Mouse (Mus musculus) thymus, adult 2 months (tissue): Measurements from ENCODE around the gene Cyp3a13. TPM values are rescaled to one million over a fixed set of nuclear protein-coding genes. Genes with fewer than 3 reads are reported as not detected.
A peak's percentile ranks its signal among the peaks of the same experiment; 100 is the strongest.
"Not testable (repeated sequence)": the region's sequence is repeated elsewhere in the genome, so short reads cannot be mapped to it uniquely, and the experiment has no call there.

Source experiments
- DNase-seq: peaks from one replicate; pipeline ENCODE4 v3.0.0; 2021
- H3K27ac ChIP-seq: fragments of 200-500 bp; 2 replicates; pipeline ENCODE4 v1.5.1; 2012; ENCODE audit warnings: low read length, control low read depth; ENCODE audit not compliant: control insufficient read depth, insufficient read depth
- H3K27me3 ChIP-seq: fragments of 200-500 bp; 2 replicates; pipeline ENCODE4 v1.6.1; 2012; ENCODE audit warnings: mild to moderate bottlenecking, low read length, moderate library complexity, mixed read lengths; ENCODE audit not compliant: control insufficient read depth, insufficient read depth
- H3K36me3 ChIP-seq: fragments of 200-500 bp; 2 replicates; pipeline ENCODE4 v1.6.1; 2012; ENCODE audit warnings: mild to moderate bottlenecking, low read length, moderate library complexity; ENCODE audit not compliant: control insufficient read depth, insufficient read depth
- H3K4me1 ChIP-seq: fragments of 200-500 bp; replicated peaks from 2 replicates; pipeline ENCODE4 v1.6.1; 2012; ENCODE audit warnings: low read length; ENCODE audit not compliant: control insufficient read depth, insufficient read depth
- H3K4me3 ChIP-seq: fragments of 200-500 bp; 2 replicates; pipeline ENCODE4 v1.5.1; 2012; ENCODE audit warnings: mild to moderate bottlenecking, low read length, control low read depth, moderate library complexity; ENCODE audit not compliant: control insufficient read depth, insufficient read depth
- CTCF ChIP-seq: fragments of 200-500 bp; IDR thresholded peaks from 2 replicates; pipeline ENCODE4 v1.5.1; 2012; ENCODE audit warnings: mild to moderate bottlenecking, control low read depth, low read length, moderate library complexity, borderline replicate concordance; ENCODE audit not compliant: control insufficient read depth, poor library complexity, insufficient read depth; ENCODE audit errors: extremely low read depth
- POLR2A ChIP-seq: fragments of 200-500 bp; IDR thresholded peaks from 2 replicates; pipeline ENCODE4 v1.6.1; 2012; ENCODE audit warnings: mild to moderate bottlenecking, low read length, control low read depth, moderate library complexity; ENCODE audit not compliant: control insufficient read depth, poor library complexity, insufficient read depth; ENCODE audit errors: extremely low read depth
- WGBS: fragments of 180-500 bp; shearing (Covaris S2); methylation state at CpG from one replicate; pipeline ENCODE4 v1.1.7; 2018; 5-methylcytosine and 5-hydroxymethylcytosine counted together
- polyA plus RNA-seq: library from polyadenylated mRNA; depleted of rRNA; stranded (reverse); fragments of >200 nt; gene quantifications from 2 replicates; pipeline ENCODE4 v1.2.3, GENCODE M21; 2012

Gene Cyp3a13
- polyA plus RNA-seq, 1 experiment = 0.26 TPM

DNA sequence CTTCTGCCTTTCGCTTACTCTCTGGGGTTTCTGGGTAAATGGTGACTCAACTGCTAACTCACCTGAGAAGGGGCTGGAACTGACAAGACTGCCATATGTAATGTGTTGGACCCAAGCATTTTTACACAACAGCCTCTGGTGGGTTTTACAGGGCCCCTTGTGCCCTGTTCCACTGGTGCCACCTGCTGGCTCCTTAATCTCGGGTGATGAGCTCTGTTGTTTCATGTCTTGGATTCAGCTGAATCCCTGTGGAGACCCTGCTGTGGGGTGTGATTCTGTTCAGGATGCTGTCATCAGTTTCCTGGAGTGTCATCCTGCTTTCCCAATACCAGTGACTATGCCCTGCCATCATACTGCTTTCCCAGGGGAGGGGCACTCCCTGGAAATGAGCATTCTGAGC is 43.6 kb downstream of the Cyp3a13 start:
- no peaks in the 10 kb centered on the region for H3K4me1 ChIP-seq
- no peak overlapping the region for H3K27ac ChIP-seq
- WGBS = 52% methylated on average over 2 of the region's 2 CpGs
- no peak overlapping the region for H3K4me3 ChIP-seq
- H3K36me3 ChIP-seq = no peaks in the 10 kb centered on the region
- TF ChIP-seq CTCF (no peak), POLR2A (no peak)
- DNase-seq = peak; percentile 30
- H3K27me3 ChIP-seq = no peaks in the 10 kb centered on the region

DNA sequence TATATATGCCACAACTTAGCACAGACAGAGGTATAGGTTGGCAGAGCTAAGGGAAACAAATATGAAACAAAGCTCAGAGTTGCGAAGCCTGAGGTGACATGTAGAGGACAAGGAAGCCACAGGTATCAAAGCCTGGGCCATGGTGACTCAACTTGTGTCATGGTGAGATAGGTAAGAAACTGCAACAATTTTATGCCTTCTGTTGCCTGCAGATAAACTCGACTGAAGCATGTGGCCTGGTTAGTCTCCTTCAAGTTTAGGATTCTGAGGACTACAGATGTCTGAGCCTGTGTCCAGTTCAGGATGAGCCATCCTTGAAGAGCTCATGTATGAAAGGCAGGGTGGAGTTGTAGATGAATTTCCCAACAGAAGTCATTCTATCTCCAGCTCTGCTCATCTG is 46.4 kb downstream of the Cyp3a13 start:
- Histone ChIP-seq H3K4me1 (no peaks in the 10 kb centered on the region), H3K4me3 (no peak overlapping the region), H3K27me3 (no peaks in the 10 kb centered on the region), H3K27ac (no peak overlapping the region), H3K36me3 (no peaks in the 10 kb centered on the region)
- TF ChIP-seq POLR2A = no peak
- no peak for TF ChIP-seq CTCF
- 92% methylated on average over 2 of the region's 2 CpGs for WGBS
- DNase-seq = no peak

DNA sequence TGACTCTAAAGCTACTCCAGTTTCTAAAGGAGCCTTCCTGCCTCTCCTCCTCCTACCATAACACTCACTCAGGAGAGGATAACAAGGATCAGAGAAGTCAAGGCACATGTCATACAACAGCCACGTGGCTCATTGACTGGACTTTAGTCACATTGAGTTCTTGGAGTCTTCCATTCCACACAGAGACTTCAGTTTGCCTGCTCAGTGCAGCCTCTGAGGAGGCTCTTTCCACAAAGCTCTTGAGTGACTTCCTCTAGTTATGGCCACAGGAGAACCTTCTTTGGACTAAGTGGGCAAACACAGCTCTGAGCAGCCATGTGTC is 49.1 kb downstream of the Cyp3a13 start:
- not testable (repeated sequence) for H3K4me3 ChIP-seq, H3K27me3 ChIP-seq, DNase-seq, H3K4me1 ChIP-seq, H3K36me3 ChIP-seq, H3K27ac ChIP-seq
- 44% methylated on average over 1 of the region's 1 CpGs for WGBS

DNA sequence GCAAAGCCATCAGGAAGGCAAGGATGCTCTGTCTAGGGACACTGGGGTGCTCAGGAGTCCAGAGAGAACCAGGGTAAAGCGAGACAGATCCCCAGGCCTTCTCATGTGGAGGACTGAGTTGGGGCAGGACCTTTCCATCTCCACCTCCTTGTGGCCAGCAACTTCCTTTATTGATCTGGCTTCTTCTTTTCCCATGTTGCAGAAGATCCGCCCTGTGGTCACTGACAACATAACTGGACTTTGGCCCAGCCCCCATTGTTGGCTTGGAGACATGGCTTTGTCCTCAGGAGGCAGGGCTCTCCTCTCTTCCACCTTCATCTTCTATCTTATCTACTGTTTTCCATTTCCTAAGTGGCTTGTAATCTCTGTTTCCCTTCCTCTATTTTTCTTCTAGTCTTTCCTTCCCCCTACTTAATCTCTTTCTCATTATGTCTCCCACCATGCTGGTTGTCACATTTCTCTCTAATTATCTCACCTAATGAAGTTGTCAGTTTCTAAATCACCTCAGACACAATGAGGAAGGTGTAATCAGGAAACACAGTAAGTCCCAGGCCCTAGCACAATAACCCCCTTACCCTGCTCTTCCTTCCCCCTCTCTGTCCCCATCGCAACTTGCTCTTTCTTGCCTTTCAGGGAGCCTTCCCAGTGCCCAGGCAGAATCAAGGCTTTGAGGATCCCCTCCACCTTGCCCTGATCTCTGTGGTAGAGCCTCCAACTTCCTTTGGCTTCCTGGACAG is 49.6 kb downstream of the Cyp3a13 start, which contains the start of gene Pilrb2:
Gene Pilrb2, minus strand, starts transcription at position 172 of the 737 bp plus-strand sequence.
- not testable (repeated sequence) for H3K4me1 ChIP-seq, H3K36me3 ChIP-seq, H3K4me3 ChIP-seq, H3K27me3 ChIP-seq, DNase-seq, H3K27ac ChIP-seq
- 44% methylated on average over 3 of the region's 3 CpGs for WGBS

DNA sequence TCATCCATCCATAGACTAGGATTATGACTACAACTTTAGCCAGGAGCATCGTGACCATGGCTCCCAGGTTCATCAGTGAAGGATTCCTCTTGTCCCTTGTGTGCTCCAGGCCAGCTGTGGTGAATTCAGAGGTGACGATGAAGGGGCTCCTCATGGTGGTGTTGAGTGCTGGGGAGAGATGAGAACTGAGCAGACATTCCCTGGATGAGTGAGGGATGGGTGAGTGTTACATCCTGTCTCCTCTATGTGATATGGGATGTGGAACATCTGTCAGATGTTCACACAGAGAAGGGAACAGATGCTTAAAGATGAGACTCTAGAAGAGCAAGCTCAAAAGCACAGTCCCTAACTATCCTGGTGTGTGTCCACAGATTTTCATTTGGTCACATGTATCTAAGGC is 52.8 kb downstream of the Cyp3a13 start:
- 92% methylated on average over 2 of the region's 2 CpGs for WGBS
- H3K27ac ChIP-seq, H3K4me3 ChIP-seq, H3K36me3 ChIP-seq, H3K4me1 ChIP-seq, H3K27me3 ChIP-seq, DNase-seq: not testable (repeated sequence)

DNA sequence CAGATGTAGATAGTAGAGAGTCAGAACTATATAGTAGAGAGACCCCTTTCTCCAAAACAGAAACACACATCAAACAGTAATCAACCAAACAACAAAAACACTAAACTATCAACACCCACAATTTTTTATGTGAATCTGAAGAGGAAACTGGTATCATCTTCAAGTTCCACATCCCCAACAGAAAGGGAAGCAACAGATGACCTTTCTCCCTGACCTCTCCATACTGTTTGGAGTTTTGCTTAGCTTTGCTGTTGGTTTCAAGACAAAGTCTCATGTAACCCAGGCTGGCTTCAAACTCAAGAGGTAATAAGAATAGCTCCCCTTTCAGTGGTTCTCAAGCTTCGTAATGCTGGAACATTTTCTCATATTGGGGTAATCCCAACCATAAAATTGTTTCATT is 57.4 kb downstream of the Cyp3a13 start:
- not testable (repeated sequence) for H3K4me3 ChIP-seq, DNase-seq, H3K27me3 ChIP-seq, H3K27ac ChIP-seq, H3K4me1 ChIP-seq, H3K36me3 ChIP-seq
- WGBS = 95% methylated on average over 1 of the region's 1 CpGs

DNA sequence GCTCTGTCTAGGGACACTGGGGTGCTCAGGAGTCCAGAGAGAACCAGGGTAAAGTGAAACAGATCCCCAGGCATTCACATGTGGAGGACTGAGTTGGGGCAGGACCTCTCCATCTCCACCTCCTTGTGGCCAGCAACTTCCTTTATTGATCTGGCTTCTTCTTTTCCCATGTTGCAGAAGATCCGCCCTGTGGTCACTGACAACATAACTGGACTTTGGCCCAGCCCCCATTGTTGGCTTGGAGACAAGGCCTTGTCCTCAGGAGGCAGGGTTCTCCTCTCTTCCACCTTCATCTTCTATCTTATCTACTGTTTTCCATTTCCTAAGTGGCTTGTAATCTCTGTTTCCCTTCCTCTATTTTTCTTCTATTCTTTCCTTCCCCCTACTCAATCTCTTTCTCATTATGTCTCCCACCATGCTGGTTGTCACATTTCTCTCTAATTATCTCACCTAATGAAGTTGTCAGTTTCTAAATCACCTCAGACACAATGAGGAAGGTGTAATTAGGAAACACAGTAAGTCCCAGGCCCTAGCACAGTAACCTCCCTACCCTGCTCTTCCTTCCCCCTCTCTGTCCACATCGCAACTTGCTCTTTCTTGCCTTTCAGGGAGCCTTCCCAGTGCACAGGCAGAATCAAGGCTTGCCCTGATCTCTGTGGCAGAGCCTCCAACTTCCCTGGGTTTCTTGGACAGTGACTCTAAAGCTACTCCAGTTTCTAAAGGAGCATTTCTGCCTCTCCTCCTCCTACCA is 63.3 kb downstream of the Cyp3a13 start, which contains the start of gene Pilrb1:
Gene Pilrb1, minus strand, starts transcription at position 147 of the 751 bp plus-strand sequence.
- H3K4me1 ChIP-seq, H3K27me3 ChIP-seq, H3K4me3 ChIP-seq, DNase-seq, H3K36me3 ChIP-seq, H3K27ac ChIP-seq: not testable (repeated sequence)
- 71% methylated on average over 2 of the region's 2 CpGs for WGBS

DNA sequence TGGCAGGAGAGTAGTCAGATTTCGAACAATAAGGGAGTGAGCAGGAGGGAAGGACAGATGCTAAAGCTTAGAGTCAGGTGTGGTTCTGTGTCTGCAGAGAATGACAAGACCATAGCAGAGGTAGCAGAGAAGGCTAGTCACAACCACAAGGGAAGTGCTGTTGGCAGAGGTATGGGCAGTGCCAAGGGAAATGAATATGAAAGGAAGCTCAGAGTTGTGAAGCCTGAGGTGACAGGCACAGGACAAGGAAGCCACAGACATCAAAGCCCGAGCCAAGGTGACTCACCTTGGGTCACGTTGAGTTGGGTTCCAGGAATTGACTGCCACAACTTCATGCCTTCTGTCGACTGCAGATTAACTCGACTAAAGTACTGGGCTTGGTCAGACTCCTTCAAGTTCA is 64.5 kb downstream of the Cyp3a13 start:
- DNase-seq = peak; percentile 8
- H3K27ac ChIP-seq, H3K4me3 ChIP-seq: not testable (repeated sequence)

DNA sequence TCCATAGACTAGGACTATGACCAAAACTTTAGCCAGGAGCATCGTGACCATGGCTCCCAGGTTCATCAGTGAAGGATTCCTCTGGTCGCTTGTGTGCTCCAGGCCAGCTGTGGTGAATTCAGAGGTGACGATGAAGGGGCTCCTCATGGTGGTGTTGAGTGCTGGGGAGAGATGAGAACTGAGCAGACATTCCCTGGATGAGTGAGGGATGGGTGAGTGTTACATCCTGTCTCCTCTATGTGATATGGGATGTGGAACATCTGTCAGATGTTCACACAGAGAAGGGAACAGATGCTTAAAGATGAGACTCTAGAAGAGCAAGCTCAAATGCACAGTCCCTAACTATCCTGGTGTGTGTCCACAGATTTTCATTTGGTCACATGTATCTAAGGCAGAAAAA is 66.5 kb downstream of the Cyp3a13 start:
- not testable (repeated sequence) for H3K4me3 ChIP-seq, H3K4me1 ChIP-seq, H3K27ac ChIP-seq, DNase-seq, H3K36me3 ChIP-seq, H3K27me3 ChIP-seq
- 91% methylated on average over 3 of the region's 3 CpGs for WGBS

More for the DNA sequence above, 64.5 kb downstream of the Cyp3a13 start:
- not testable (repeated sequence) for H3K4me1 ChIP-seq, H3K36me3 ChIP-seq, H3K27me3 ChIP-seq
- WGBS = 2% methylated on average over 5 of the region's 5 CpGs

DNA sequence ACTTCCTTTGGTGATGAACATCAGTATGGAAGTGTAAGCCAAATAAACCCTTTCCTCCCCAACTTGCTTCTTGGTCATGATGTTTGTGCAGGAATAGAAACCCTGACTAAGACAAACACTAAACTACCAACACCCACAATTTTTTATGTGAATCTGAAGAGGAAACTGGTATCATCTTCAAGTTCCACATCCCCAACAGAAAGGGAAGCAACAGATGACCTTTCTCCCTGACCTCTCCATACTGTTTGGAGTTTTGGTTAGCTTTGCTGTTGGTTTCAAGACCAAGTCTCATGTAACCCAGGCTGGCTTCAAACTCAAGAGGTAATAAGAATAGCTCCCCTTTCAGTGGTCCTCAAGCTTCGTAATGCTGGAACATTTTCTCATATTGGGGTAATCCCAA is 71.1 kb downstream of the Cyp3a13 start:
- not testable (repeated sequence) for H3K4me1 ChIP-seq, H3K4me3 ChIP-seq, H3K27me3 ChIP-seq, H3K27ac ChIP-seq, DNase-seq, H3K36me3 ChIP-seq
- 92% methylated on average over 1 of the region's 1 CpGs for WGBS
